ENCODE assay signal across 11 mouse cellular contexts in genomic region chr2:153824593-153824992, GRCm38 (mm10). TPM values are rescaled to one million over a fixed set of nuclear protein-coding genes. Genes with fewer than 3 reads are reported as not detected.
A peak's percentile ranks its signal among the peaks of the same experiment; 100 is the strongest.
DNase-seq lines count a peak whose midpoint lies in the region; ATAC-seq lines count a peak whose summit lies in the region.
"Had no signal": no experiment of that assay in that cellular context is flagged by ENCODE, and none has a peak within 500 bp of the region (broad histone marks: within the 10 kb centered on the region; RNA-seq: fewer than 3 reads in every experiment).

No protein-coding gene starts in this region.

- no peaks in the 10 kb centered on the region for H3K9me3 ChIP-seq in forebrain, embryonic 13.5 days (replicated peaks)
- no peaks in the 10 kb centered on the region for H3K9me3 ChIP-seq in forebrain, embryonic 12.5 days
- H3K9me3 ChIP-seq in kidney, embryonic 16.5 days (ENCODE audit: low read length): no peaks in the 10 kb centered on the region
- H3K9me3 ChIP-seq: heart, embryonic 15.5 days; liver, embryonic 15.5 days had no signal

- no peaks in the 10 kb centered on the region for H3K27me3 ChIP-seq in forebrain, embryonic 13.5 days
- H3K27me3 ChIP-seq in forebrain, embryonic 12.5 days: no peaks in the 10 kb centered on the region
- no peaks in the 10 kb centered on the region for H3K27me3 ChIP-seq in kidney, embryonic 16.5 days (ENCODE audit: insufficient read depth, low read length)
- H3K27me3 ChIP-seq: heart, embryonic 15.5 days had no signal

- no peaks in the 10 kb centered on the region for H3K36me3 ChIP-seq in forebrain, embryonic 13.5 days (ENCODE audit: poor library complexity, severe bottlenecking)
- no peaks in the 10 kb centered on the region for H3K36me3 ChIP-seq in forebrain, embryonic 12.5 days (replicated peaks)
- H3K36me3 ChIP-seq in kidney, embryonic 16.5 days (ENCODE audit: insufficient read depth, low read length): no peaks in the 10 kb centered on the region
- H3K36me3 ChIP-seq: heart, embryonic 15.5 days; liver, embryonic 15.5 days had no signal

- no peak overlapping the region for H3K4me3 ChIP-seq in forebrain, embryonic 13.5 days
- H3K4me3 ChIP-seq in forebrain, embryonic 12.5 days (replicated peaks): no peak overlapping the region
- no peak overlapping the region for H3K4me3 ChIP-seq in kidney, embryonic 16.5 days (ENCODE audit: low read length)
- H3K4me3 ChIP-seq: heart, embryonic 15.5 days; liver, embryonic 15.5 days had no signal

- H3K27ac ChIP-seq in forebrain, embryonic 13.5 days: no peak overlapping the region
- H3K27ac ChIP-seq in forebrain, embryonic 12.5 days: no peak overlapping the region
- no peak overlapping the region for H3K27ac ChIP-seq in kidney, embryonic 16.5 days (ENCODE audit: low read length)
- H3K27ac ChIP-seq: heart, embryonic 15.5 days; liver, embryonic 15.5 days had no signal

- H3K4me1 ChIP-seq in forebrain, embryonic 13.5 days: peaks cover 8% of the 10 kb centered on the region; the same call in 1 of the 2 replicates
- H3K4me1 ChIP-seq in forebrain, embryonic 12.5 days: no peaks in the 10 kb centered on the region
- H3K4me1 ChIP-seq in kidney, embryonic 16.5 days (ENCODE audit: insufficient read depth, low read length): no peaks in the 10 kb centered on the region
- H3K4me1 ChIP-seq: liver, embryonic 15.5 days had no signal

- H3K9ac ChIP-seq in forebrain, embryonic 13.5 days: no peak overlapping the region
- H3K9ac ChIP-seq in forebrain, embryonic 12.5 days: no peak overlapping the region
- no peak overlapping the region for H3K9ac ChIP-seq in kidney, embryonic 16.5 days (replicated peaks; ENCODE audit: low read length)
- H3K9ac ChIP-seq: heart, embryonic 15.5 days; liver, embryonic 15.5 days had no signal

- peak; percentile 57 for ATAC-seq in forebrain, embryonic 13.5 days
- ATAC-seq in forebrain, embryonic 12.5 days (ENCODE audit: low FRiP score): no peak
- no peak for ATAC-seq in kidney, embryonic 16.5 days (ENCODE audit: low FRiP score, low TSS enrichment)

- 72% methylated on average over 6 of the region's 6 CpGs for WGBS in forebrain, embryonic 13.5 days
- 79% methylated on average over 6 of the region's 6 CpGs for WGBS in forebrain, embryonic 12.5 days
- WGBS in kidney, embryonic 16.5 days: 73% methylated on average over 6 of the region's 6 CpGs

- peak; percentile 36 to 58 for DNase-seq in kidney, postnatal 4 days
- peak; percentile 41 to 50 for DNase-seq in right cerebral cortex, postnatal 10 days (ENCODE audit: low spot score in 2 of 2)
- no peak for DNase-seq in right cerebral cortex, postnatal 25 days
- DNase-seq in retina, postnatal 7 days (ENCODE audit: low read depth, low spot score): peak; percentile 17
- DNase-seq in urinary bladder, adult 2 months (ENCODE audit: low spot score): no peak
- DNase-seq: adrenal gland, postnatal 25 days had no signal

- H3K4me2 ChIP-seq in forebrain, embryonic 13.5 days: no peak overlapping the region
- H3K4me2 ChIP-seq in forebrain, embryonic 12.5 days: no peak overlapping the region
- no peak overlapping the region for H3K4me2 ChIP-seq in kidney, embryonic 16.5 days (replicated peaks; ENCODE audit: low read depth, low read length)
- H3K4me2 ChIP-seq: heart, embryonic 15.5 days; liver, embryonic 15.5 days had no signal

RNA-seq across cellular contexts. Expression of gene Efcab8, which starts 44.9 kb away (rescaled TPM):
- polyA plus RNA-seq in forebrain, embryonic 13.5 days (2015; fragmentation: Nextera tagmentation; extraction: Ambion mirVana): 0.06 and 0.09 TPM in 2 replicates
- not detected in 2 replicates for polyA plus RNA-seq in forebrain, embryonic 12.5 days (2016; fragmentation: Nextera tagmentation; extraction: Ambion mirVana)
- 0.09 TPM in 1 of 2 replicates, not detected in the other for polyA plus RNA-seq in kidney, embryonic 16.5 days (2015; fragmentation: Nextera tagmentation; extraction: Ambion mirVana)
- polyA plus RNA-seq in urinary bladder, adult 2 months (2012; rRNA removed): 0.29 and 0.37 TPM in 2 replicates
- polyA plus RNA-seq: heart, embryonic 15.5 days had no signal

RNA-seq across cellular contexts. Expression of gene Sun5, which starts 46.3 kb away (rescaled TPM):
- not detected in 2 replicates for polyA plus RNA-seq in forebrain, embryonic 13.5 days (2015; fragmentation: Nextera tagmentation; extraction: Ambion mirVana)
- polyA plus RNA-seq in forebrain, embryonic 12.5 days (2016; fragmentation: Nextera tagmentation; extraction: Ambion mirVana): not detected in 2 replicates
- polyA plus RNA-seq in kidney, embryonic 16.5 days (2015; fragmentation: Nextera tagmentation; extraction: Ambion mirVana): not detected in 2 replicates
- polyA plus RNA-seq in urinary bladder, adult 2 months (2012; rRNA removed): not detected in 2 replicates
- polyA plus RNA-seq: heart, embryonic 15.5 days; liver, embryonic 15.5 days had no signal

RNA-seq across cellular contexts. Expression of gene Bpifb2, which starts 50.3 kb away (rescaled TPM):
- not detected in 2 replicates for polyA plus RNA-seq in forebrain, embryonic 13.5 days (2015; fragmentation: Nextera tagmentation; extraction: Ambion mirVana)
- polyA plus RNA-seq in forebrain, embryonic 12.5 days (2016; fragmentation: Nextera tagmentation; extraction: Ambion mirVana): not detected in 2 replicates
- polyA plus RNA-seq in kidney, embryonic 16.5 days (2015; fragmentation: Nextera tagmentation; extraction: Ambion mirVana): not detected in 2 replicates
- not detected in 2 replicates for polyA plus RNA-seq in urinary bladder, adult 2 months (2012; rRNA removed)
- polyA plus RNA-seq: heart, embryonic 15.5 days; liver, embryonic 15.5 days had no signal

Comparison
In these comparisons a context has a peak if more than half of its experiments do, and no peak if none do; other contexts are left out.
1. DNase-seq: peak in kidney, postnatal 4 days (2 of 2), right cerebral cortex, postnatal 10 days (2 of 2) and retina, postnatal 7 days (single experiment); none in right cerebral cortex, postnatal 25 days (single experiment) and urinary bladder, adult 2 months (single experiment).